Mouse (Mus musculus): Measurements from ENCODE around the gene Itga6.
"Not testable (repeated sequence)": the region's sequence is repeated elsewhere in the genome, so short reads cannot be mapped to it uniquely, and the experiment has no call there.

Gene Itga6

DNA sequence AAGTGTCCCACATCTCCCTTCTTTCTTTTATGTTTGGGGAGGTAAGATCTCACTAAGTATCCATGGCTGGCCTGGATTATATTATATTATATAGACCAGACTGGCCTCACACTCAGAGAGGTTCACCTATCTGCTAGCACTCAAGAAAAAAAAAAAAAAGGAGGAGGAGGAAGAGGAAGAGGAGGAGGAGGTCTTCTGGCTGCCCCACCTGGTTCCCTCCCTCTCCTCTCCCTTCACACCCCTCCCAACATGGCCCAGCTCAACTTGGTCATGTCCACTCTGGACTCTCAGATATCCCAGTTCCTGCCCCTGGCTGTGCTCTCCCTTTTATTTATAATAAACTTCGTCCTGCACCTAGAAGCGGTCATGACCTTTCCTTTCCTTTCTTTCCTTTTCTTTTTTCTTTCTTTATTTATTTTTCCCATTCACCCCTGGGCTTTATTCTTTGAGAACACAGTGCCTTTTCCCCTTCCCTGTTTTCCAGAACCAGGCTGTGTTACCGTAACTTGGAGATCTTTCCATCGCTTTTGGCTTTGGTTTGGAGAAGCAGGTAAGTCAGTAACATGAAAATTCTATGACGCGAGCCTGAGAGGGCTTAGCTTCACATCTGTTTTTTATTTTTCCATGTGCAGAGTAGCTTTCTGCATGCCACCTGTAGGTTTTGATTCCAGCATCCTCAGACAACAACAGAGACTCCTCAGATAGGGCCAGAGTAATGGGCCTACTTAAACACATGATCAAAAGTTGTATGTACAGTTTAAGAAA lies at the start of gene Itga6:
TSS of gene Itga6 (plus strand) at position 7 of the 765 bp plus-strand sequence.
- no peak for DNase-seq (ENCODE audit: low read depth, low spot score)

DNA sequence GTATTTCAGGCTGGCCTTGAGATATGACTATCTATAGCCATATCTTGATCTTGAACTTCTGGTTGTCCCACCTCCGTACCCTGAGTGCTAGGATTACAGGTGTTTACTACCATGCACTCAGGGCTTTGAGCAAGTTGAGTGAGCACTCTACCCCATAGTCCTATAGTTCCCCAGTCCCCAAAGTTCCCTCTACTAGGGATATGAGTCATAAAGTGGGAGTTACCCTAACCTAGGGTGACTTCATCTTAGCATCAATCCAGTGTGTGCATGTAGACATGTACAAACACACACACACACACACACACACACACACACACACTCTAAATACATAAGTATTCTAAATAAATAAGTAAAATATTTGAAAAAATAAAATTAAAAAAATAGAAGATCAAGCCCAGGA lies 48.6 kb upstream of the Itga6 start:
- DNase-seq (ENCODE audit: low read depth, low spot score): no peak

DNA sequence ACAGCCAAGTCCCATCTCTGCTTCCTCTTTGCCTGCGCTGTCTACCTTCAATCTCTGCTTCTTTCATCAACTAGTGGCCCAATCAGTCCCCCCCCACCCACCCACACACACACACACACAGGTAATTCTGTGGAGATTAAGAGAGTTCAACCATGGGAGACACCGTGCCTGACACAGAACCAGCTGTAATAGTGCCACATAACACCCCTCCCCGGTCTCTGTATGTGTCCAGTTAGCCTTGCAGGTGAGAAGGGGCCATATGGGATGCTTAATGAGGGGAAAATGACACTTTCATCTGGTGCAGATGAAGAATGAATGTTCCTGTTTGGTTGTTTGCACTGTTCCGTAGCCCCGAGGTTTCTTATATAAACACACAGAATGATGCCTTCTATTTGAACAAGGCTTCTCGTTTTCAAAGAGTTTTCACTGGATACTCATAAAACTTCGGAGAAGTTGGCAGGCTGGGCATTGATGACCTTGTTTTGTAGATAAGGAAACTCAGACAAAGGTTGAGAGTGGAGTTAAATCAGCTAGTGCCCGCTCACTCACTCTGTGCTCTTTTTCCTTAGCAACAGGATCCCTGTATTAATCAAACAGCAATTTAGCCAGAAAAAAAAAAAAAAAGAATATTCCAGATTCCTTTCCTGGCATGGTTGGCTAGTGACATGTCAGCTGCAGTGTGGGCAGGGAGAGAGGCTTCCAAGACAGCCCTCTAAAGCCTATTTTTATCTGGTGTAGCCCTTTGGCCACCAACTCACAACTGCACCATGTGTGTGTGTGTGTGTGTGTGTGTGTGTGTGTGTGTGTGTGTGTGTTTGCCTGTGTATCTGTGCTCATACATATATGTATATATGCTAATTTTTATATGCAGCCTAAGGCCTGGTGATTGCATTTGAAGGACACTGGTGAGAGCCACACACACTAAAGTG lies 47.7 kb upstream of the Itga6 start:
- DNase-seq (ENCODE audit: low read depth, low spot score): no peak

DNA sequence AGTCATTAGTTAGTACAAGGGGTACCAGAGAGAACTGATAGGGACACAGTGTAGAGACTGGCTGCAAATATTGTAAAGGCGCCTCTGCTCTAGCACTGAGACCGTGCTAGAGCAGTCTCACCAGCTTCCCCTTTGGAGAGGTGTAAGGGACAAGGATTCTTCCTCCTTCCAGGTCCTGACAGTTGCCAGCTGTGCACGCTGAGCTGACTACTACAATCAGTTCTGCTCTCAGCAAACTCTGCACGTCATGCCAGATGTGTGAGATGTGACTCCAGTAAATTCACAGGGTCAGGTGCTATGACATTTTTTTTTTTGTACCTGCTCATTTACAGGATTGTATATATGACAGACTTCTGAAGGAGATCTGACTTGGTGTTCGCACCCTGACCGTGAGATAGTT lies 47.0 kb upstream of the Itga6 start:
- DNase-seq (ENCODE audit: low read depth, low spot score): no peak

DNA sequence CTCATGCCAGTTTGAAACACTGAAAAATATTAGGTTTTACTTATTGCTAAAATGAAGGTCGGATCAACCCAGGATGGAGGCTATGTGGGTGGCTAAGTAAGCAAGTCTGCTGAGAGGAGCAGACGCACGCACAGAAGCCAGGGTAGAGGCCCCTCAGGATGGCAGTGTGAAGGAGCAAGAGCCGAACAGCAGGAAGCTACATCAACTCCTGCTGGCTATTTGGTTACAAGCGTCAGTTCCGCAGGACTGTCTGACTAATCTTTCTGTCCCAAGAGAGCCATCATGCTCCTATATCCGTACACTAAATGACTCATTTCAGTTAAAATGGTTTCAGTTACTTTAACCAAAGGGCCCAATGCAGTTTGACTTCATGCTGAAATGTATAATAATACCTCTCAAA lies 46.5 kb upstream of the Itga6 start:
- peak; percentile 34 for DNase-seq (ENCODE audit: low read depth, low spot score)

DNA sequence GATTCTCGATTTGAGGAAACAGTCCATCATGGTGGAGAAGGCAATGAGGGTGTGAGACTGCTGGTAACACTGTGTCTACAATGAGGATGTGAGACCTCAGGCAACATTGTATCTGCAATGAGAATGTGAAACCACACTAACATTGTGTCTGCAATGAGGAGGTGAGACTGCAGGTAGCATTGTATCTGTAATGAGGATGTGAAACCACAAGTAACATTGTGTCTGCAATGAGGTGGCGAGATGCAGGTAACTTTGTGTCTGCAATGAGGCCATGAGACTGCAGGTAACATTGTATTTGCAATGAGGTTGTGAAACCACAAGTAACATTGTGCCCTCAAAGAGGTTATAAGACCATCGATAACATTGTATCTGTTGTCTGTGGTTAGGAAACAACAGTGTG lies 44.1 kb upstream of the Itga6 start:
- DNase-seq (ENCODE audit: low read depth, low spot score): no peak

DNA sequence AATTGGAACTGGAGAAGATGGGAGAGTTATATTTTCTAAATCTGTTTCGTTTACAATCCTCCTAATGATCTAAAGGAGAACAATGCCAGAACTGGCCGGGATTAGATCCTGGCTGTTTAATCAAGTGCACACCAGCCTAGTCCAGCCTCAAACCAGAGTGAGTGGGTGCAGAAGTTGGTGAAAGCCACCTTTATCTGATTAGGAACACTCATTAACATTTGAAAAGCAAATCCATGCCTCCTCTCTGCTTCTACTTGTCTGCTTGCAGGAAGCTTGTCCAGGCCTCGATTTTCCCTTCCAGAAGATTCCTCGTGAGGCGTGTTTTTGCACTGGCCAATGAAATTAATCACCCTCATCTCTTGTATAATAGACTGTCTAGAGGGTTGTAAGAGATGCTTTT lies 41.1 kb upstream of the Itga6 start:
- no peak for DNase-seq (ENCODE audit: low read depth, low spot score)

DNA sequence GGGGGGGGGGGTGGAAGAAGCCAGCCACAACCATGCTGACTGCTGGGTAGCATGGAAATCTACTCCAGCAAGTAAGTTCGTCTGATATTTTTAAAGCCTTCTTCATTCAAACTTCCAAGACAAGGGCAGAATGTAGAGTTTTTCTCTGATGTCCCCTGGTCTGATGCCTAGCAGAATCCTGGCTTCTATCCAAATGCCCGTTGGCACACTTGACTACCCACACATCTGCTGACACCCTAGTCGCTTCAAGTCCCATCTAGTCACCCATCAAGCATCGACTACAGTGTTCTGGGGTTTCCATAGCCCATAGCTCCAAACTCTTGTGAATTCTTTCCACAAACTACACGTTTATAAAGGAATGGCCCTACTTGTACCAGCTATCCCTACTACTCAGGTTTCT lies 36.5 kb upstream of the Itga6 start:
- DNase-seq (ENCODE audit: low read depth, low spot score): no peak

DNA sequence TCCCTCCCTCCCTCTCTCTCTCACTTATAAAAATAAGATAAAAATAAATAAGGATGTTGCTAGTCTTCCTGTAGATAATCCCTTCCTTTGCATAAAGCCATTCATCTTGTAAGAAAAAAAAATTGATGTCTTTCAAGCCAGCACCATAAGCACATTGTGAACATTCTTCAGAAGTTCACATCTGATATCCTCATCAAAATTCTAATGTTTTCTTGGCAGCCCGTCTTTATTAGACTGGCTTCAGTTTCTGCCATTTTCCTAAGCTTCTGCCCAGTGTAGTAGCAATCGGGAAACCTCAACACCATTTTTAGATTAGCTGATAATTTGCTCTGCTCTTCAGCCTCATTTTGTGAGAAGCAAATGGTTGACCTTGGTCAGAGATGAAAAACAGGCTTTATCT lies 33.8 kb upstream of the Itga6 start:
- DNase-seq (ENCODE audit: low read depth, low spot score): no peak

DNA sequence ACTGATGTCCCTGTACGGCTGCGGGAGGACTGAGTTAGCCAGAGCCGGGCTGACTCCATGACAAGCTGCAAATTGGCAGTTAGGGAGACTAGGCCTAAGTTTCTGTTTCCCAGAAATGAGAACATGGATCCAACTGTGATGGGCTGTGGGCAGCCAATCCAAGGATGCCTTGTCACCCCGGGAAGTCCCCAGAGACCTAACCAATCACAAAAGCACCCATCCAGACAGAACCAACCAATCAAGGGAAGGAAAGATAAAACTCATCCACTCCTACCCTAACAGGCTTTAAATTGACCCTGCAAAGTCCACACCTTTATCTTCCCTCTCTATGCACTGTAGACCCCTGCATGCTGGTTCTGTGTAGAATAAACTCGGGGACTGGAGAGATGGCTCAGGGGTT lies 31.0 kb upstream of the Itga6 start:
- no peak for DNase-seq (ENCODE audit: low read depth, low spot score)

DNA sequence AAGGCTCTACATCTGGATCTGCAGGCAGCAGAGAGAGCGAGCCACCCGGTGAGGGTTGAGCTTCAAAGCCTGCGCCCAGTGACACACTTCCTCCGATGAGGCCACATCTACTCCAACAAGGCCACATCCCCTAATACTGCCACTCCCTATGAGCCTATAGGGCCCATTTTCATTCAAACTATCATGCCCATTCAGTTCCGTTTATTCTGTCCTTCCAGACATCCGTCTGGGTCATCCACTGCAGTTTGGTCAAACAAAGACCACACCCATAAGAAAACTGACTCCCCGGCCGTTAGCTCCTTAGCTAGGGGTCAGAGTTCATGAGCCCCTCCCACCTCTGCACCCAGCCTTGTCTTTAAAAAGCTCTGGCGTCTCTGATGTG lies 26.4 kb upstream of the Itga6 start:
- DNase-seq (ENCODE audit: low read depth, low spot score): no peak

DNA sequence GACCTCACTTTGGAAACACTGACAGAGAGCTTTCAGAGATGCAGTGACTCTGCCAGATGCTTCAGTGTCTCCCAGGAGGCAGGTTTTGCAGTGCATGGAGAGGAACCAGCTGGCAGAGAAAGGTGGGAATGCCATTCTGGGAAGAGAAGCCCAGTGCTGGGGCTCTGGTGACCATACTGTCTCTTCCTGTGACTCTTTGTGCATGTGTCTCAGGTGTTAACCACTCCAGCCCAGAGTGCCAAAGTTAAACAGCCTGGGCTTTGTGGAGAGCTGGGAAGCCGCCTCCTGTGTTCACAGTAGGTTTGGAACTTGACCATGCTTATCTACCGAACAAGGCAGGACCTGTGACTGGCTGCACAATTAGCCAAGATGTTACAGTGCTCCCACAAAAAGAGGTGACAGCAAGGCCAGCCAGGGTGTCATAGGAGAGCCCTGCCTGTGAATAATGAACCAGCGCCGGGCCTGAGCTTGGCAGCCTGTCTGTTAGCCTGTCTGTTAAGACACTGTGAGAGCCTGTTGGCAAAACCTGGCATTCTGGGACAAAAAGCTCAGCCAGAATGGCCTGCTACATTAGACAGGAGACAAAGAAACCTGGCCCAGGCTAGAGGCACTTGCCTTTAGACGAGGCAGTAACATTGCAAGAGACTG lies 25.9 kb upstream of the Itga6 start:
- DNase-seq (ENCODE audit: low read depth, low spot score): no peak

DNA sequence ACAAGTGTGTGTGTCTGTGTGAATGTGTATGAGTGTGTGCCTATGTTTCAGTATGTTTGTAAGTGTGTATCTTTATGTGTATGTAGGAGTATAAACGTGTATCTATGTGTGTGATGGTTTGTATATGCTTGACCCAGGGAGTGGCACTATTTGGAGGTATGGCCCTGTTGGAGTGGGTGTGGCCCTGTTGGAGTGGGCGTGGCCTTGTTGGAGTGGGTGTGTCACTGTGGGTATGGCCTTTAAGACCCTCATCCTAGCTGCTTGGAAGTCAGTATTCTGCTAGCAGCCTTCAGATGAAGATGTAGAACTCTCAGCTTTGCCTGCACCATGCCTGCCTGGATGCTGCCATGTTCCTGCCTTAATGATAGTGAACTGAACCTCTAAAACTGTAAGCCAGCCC lies 24.9 kb upstream of the Itga6 start:
- DNase-seq (ENCODE audit: low read depth, low spot score): not testable (repeated sequence)

DNA sequence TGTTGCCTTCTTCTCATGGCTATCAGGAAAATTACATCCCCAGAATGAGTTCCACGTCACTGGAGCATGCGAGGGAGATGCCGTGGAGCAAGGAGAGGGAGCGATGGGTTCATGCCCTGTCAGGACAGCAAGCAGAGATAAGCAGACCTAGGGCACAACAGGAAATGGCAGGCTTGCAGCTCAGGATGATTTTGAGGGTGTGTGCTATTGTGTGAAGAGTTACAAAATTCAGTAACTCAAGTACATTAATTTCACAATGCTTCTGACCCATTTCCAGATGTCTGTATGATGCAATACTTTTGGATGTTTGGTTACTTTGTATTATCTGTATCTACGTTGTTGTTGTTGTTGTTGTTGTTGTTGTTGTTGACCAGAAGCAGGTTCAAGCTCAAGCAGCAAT lies 22.5 kb upstream of the Itga6 start:
- DNase-seq (ENCODE audit: low read depth, low spot score): no peak

DNA sequence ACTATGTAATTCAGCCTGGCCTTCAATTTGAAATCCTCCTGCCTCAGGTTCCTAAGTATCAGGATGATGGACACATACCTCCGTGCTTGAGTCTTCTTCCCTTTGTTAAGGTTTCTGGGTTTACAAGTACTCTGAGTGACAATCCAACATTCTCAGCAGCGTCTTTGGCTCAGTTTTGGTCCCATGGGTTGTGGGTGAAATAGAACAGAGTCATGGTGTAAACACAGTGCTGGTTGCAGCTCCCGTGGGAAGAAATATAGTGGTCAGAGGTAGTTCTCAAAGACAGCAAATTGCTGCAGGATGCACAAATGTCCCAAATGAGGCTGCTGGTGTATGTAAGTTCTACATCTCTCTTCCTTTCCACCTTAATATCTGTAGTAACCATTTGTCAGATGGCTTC lies 21.8 kb upstream of the Itga6 start:
- DNase-seq (ENCODE audit: low read depth, low spot score): no peak

DNA sequence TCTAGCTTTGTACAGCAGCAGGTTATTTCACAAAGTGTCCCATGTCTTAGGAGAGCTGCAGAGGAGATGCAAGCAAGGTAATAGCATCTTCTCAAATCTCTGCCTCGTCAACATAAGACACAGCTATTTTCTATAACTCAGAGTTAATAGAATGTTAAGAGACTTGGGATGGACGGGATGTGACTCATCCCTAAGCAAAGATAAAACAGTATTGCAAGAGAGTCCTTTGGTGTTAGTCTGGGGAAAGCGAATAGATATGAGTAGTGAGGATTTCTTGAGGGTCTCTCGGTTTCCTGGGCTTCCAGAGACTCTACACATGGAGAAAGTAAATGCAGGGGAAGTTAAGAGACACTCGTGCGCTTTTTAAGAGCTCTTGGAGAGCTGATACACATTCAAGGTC lies 21.4 kb upstream of the Itga6 start:
- DNase-seq (ENCODE audit: low read depth, low spot score): no peak

DNA sequence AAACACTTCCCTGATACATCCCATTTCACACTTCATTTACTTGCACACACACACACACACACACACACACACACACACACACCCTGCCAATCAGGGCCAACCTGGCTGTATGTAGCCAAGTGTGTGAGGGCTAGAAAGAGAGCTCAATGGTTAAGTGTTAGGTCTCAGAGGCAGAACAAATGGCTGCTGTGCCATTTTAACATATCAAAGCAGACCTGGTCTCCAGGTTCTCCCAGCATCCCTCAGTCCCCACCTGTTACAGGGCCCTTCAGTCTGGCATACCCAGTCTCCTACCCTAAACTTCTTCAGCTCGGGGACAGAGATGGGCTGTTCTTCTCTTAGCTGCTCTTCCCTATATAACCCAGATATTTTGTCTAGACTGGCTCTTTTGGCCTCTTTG lies 20.0 kb upstream of the Itga6 start:
- DNase-seq (ENCODE audit: low read depth, low spot score): no peak

DNA sequence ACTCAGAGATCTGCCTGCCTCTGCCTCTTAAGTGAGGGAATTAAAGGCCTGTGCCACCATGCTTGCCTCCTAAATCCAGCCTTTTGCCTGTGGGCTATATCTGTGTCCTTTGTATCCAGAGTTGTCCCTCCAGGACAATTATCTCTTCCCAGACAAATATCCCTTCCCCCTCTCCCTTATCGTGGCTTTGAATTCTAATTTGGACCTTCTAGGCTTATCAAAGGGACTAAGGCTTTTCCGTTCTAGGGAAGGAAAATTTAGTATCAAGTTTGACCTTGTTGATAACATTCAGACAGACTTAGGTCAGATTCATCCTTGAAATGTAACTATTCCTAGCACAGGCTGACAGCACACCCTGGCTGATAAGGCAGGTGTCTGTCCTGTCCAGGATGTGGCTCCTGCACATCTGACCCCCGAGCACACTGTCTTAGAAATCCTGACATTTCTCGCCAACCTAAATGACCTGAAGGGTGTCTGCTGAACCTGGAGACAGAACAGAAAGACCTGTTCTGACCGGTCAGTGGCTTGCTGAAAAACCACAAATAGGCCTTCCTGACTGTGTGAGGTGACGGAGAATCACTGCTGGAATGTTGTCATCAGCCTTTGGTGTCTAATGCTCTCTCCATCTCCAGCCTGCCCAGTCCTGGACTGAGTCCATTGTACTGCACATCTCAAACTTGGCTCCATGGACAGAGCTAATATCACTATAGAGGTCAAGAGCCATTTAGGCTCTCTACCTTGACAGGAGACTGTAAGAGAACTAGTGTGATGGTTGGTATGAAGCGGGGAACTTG lies 18.3 kb upstream of the Itga6 start:
- DNase-seq (ENCODE audit: low read depth, low spot score): no peak

DNA sequence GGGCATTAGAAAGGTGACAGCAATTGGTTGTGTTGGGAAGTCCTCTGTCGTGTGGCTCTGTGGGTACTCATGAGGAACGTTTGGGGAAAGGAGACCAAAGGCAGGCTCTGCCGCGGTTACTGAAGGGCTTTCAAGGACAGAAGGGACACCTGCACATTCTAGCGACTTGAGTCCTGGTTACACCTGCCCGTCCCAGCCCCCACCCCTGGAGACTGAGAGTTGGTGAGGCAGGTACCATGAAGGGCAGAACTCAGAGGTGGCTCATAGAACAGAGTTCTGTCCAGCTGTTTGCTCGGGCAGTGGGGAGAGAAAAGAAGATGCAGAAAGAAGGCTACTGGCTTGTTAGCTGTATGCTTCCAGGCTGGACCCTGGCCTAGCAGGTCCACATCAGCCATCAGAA lies 17.1 kb upstream of the Itga6 start:
- no peak for DNase-seq (ENCODE audit: low read depth, low spot score)

DNA sequence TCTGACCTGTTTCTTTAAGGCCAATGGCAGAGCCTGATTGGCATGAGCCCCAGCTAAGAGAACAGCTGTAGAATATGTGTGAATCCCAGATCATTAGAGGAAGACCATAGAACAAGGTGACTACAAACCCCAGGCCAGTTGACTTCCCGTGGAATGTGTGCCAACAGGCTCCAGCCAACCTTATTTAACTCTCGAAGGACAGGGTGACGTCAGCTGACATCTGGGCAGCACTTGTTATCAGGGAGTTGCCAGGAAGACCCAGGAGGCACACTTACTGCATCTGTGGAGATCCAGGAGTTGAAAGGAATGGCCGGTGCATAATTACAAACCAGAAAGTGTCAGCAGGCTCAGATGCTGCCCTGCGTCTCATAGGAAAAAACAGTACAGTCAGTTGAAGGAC lies 16.6 kb upstream of the Itga6 start:
- no peak for DNase-seq (ENCODE audit: low read depth, low spot score)

Data from mesoderm, embryonic 11.5 days (tissue).